In genomic region chr6:110137043-110137650, GRCm38 (mm10) we compare ENCODE assay signal across 11 mouse cellular contexts.
DNase-seq lines count a peak whose midpoint lies in the region; ATAC-seq and TF ChIP-seq lines count a peak whose summit lies in the region.
"Had no signal": no experiment of that assay in that cellular context is flagged by ENCODE, and none has a peak within 500 bp of the region (broad histone marks: within the 10 kb centered on the region; RNA-seq: fewer than 3 reads in every experiment).

No protein-coding gene starts in this region.

- H3K27me3 ChIP-seq in lung, embryonic 16.5 days (ENCODE audit: control insufficient read depth, insufficient read depth, low read depth, low read length): no peaks in the 10 kb centered on the region
- H3K27me3 ChIP-seq in forebrain, embryonic 15.5 days: no peaks in the 10 kb centered on the region
- H3K27me3 ChIP-seq: embryonic facial prominence, embryonic 13.5 days; hindbrain, embryonic 15.5 days; megakaryocyte, embryonic 14.5 days had no signal

- TF ChIP-seq CTCF in lung, adult 2 months (IDR thresholded peaks at IDR 0.05; ENCODE audit: insufficient read depth, low read length): no peak

- no peaks in the 10 kb centered on the region for H3K4me1 ChIP-seq in lung, embryonic 16.5 days (replicated peaks; ENCODE audit: control insufficient read depth, insufficient read depth, low read length)
- no peaks in the 10 kb centered on the region for H3K4me1 ChIP-seq in lung, adult 2 months (ENCODE audit: control insufficient read depth, insufficient read depth, low read length)
- H3K4me1 ChIP-seq in forebrain, embryonic 15.5 days: no peaks in the 10 kb centered on the region
- H3K4me1 ChIP-seq: embryonic facial prominence, embryonic 13.5 days; hindbrain, embryonic 15.5 days; megakaryocyte, embryonic 14.5 days had no signal

- ATAC-seq in lung, embryonic 16.5 days (ENCODE audit: low read depth): peak; percentile 73
- ATAC-seq in forebrain, embryonic 15.5 days (replicated peaks): peak; percentile 63; the same call in 1 of the 2 replicates
- ATAC-seq in megakaryocyte, adult 5-6 weeks (ENCODE audit: poor library complexity, severe bottlenecking): no peak
- ATAC-seq in erythroblast, adult 5-6 weeks (replicated peaks; ENCODE audit: low FRiP score, poor library complexity, severe bottlenecking): no peak

- no peaks in the 10 kb centered on the region for H3K36me3 ChIP-seq in lung, embryonic 16.5 days (ENCODE audit: control insufficient read depth, insufficient read depth, low read length)
- H3K36me3 ChIP-seq in forebrain, embryonic 15.5 days: no peaks in the 10 kb centered on the region
- H3K36me3 ChIP-seq: embryonic facial prominence, embryonic 13.5 days; hindbrain, embryonic 15.5 days had no signal

- H3K27ac ChIP-seq in lung, embryonic 16.5 days (ENCODE audit: low read length): no peak overlapping the region
- no peak overlapping the region for H3K27ac ChIP-seq in forebrain, embryonic 15.5 days (replicated peaks)
- H3K27ac ChIP-seq: embryonic facial prominence, embryonic 13.5 days; hindbrain, embryonic 15.5 days had no signal

- H3K4me3 ChIP-seq in lung, embryonic 16.5 days (ENCODE audit: low read length): no peak overlapping the region
- no peak overlapping the region for H3K4me3 ChIP-seq in lung, adult 2 months (replicated peaks; ENCODE audit: extremely low read depth, low read depth, low read length)
- no peak overlapping the region for H3K4me3 ChIP-seq in forebrain, embryonic 15.5 days
- H3K4me3 ChIP-seq: embryonic facial prominence, embryonic 13.5 days; hindbrain, embryonic 15.5 days; megakaryocyte, embryonic 14.5 days had no signal

- no peaks in the 10 kb centered on the region for H3K9me3 ChIP-seq in lung, embryonic 16.5 days (ENCODE audit: control insufficient read depth, low read length)
- no peaks in the 10 kb centered on the region for H3K9me3 ChIP-seq in forebrain, embryonic 15.5 days
- H3K9me3 ChIP-seq: embryonic facial prominence, embryonic 13.5 days; hindbrain, embryonic 15.5 days; megakaryocyte, embryonic 14.5 days had no signal

- no peak for TF ChIP-seq POLR2A in lung, adult 2 months (IDR thresholded peaks at IDR 0.05; ENCODE audit: borderline replicate concordance, extremely low read depth, low read depth, low read length)

- H3K9ac ChIP-seq in lung, embryonic 16.5 days (ENCODE audit: low read length): no peak overlapping the region
- no peak overlapping the region for H3K9ac ChIP-seq in forebrain, embryonic 15.5 days (replicated peaks)
- H3K9ac ChIP-seq: embryonic facial prominence, embryonic 13.5 days; hindbrain, embryonic 15.5 days had no signal

- DNase-seq in lung, adult 2 months: no peak
- peak; percentile 10 for DNase-seq in layer of hippocampus, adult 9-10 months (ENCODE audit: low spot score)
- DNase-seq in right cerebral cortex, postnatal 14 days: peak; percentile 5
- DNase-seq: thymus, postnatal 4 days had no signal

- WGBS in lung, embryonic 16.5 days: 21% methylated on average over 7 of the region's 7 CpGs
- WGBS in lung, adult 2 months: 38% methylated on average over 7 of the region's 7 CpGs
- WGBS in forebrain, embryonic 15.5 days: 24% methylated on average over 7 of the region's 7 CpGs

- no peak overlapping the region for H3K4me2 ChIP-seq in lung, embryonic 16.5 days (ENCODE audit: low read depth, low read length)
- no peak overlapping the region for H3K4me2 ChIP-seq in forebrain, embryonic 15.5 days (replicated peaks)
- H3K4me2 ChIP-seq: embryonic facial prominence, embryonic 13.5 days; hindbrain, embryonic 15.5 days had no signal

Comparison
In these comparisons a context has a peak if more than half of its experiments do, and no peak if none do; other contexts are left out.
1. ATAC-seq: peak in lung, embryonic 16.5 days (single experiment) and forebrain, embryonic 15.5 days (single experiment); none in megakaryocyte, adult 5-6 weeks (single experiment) and erythroblast, adult 5-6 weeks (single experiment).